Mouse (Mus musculus) testis, adult 2 months (tissue): ENCODE measurements around the gene Hoxc6.

Experiments
- CTCF ChIP-seq: fragments of 200-500 bp; IDR thresholded peaks from 2 replicates; pipeline ENCODE4 v1.5.1; 2012; ENCODE audit warnings: low read depth, mild to moderate bottlenecking, inconsistent platforms, low read length, moderate library complexity; ENCODE audit not compliant: control insufficient read depth, insufficient read depth, insufficient replicate concordance
- POLR2A ChIP-seq: fragments of 200-500 bp; IDR thresholded peaks from 2 replicates; pipeline ENCODE4 v1.6.1; 2012; ENCODE audit warnings: low read depth, mild to moderate bottlenecking, inconsistent platforms, low read length, moderate library complexity; ENCODE audit not compliant: control insufficient read depth

DNA sequence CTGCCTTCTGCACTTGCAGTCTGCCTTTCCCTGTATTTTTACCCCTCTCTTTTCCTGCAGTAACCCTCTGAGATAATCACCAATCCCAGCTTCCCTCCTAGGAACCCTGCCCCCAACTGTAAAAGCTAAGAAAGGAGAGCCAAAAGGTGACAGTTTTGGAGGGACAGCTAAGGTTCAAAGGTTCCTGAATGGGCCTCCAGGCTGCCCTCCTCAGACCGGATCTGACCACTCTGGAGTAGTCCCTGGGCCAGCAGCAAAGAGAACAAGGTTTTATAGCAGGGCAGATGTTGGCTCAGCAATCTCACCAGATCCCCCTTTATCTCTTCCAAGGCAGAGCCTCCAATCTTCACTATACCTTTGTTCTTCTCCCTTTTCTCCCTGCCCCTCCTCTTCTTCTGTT is 44.2 kb downstream of the Hoxc6 start:
- TF ChIP-seq CTCF, result no peak
- no peak for TF ChIP-seq POLR2A
